Mouse (Mus musculus) adrenal gland, postnatal 4 days (tissue): ENCODE measurements at regions not wholly inside any gene's neighbourhood (a gene's known extent, or its start where the extent isn't known, plus 50 kb on each side); places are given as distances from the start of the nearest gene placed in this dataset.
"Not testable (repeated sequence)": the region's sequence is repeated elsewhere in the genome, so short reads cannot be mapped to it uniquely, and the experiment has no call there.

ENCODE experiments used
- DNase-seq, 2 experiments: peaks; one replicate each; pipeline ENCODE4 v3.0.0; 2021 to 2022; ENCODE audit warnings: low spot score in 2 of 2, mixed read lengths in 2 of 2

DNA sequence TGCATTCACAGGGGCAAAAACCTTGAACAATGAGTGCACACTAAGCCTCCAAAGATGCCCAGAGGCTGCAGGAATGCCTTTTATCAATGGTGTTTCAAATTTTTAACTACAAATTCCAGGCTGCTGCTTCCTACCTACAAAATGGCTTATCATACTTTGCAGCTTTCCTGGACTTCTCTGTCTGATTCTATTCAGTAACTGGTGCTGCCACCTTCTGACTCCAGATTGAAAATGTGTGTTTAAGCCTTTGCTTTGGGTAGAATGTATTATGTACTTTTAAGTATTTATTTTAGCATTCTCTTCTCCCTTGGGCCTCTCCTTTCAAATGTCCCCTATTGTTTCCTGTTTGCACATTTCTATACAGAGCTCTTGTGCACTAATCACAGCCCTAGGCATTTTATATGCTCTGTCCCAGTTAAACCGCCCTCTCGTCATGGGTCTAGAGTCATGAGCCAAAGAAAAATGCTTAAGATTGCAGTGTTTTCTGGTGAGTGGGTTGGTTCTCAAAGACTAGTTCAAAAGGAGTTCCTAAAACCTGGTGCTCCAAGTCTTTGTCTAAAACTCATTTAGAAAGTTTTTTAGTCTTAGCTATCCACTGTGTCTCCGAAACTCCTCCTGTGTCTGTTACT lies 472.3 kb upstream of the Dpp10 start:
- no peak for DNase-seq

DNA sequence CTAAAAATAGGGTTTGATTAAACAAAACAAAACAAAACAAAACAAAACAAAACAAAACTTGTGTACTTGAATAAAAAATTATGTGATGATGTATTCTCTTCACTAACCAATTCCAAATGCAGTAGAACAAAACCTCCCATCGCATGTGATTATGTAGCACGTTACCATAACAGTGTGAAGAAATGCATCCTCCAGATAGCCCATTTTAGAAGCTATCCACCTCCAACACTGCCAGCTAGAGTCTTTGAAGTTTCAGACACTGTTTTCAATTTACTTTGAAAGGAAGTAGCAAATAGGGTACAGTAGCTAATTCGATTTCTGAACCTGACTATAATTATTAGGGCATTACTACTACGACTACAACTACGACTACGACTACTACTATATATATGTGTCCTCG lies 465.1 kb upstream of the Dpp10 start:
- no peak for DNase-seq

- DNase-seq = no peak
Observed at GRCm38 (mm10) chr1:124488456-124488855, 443.1 kb upstream of the Dpp10 start.

GRCm38 (mm10) chr1:124487965-124488364 lies 442.6 kb upstream of the Dpp10 start:
- no peak for DNase-seq

- peak in 1 of 2 experiments; percentile 3 for DNase-seq
Observed at GRCm38 (mm10) chr1:124450128-124450527, 404.8 kb upstream of the Dpp10 start.

DNA sequence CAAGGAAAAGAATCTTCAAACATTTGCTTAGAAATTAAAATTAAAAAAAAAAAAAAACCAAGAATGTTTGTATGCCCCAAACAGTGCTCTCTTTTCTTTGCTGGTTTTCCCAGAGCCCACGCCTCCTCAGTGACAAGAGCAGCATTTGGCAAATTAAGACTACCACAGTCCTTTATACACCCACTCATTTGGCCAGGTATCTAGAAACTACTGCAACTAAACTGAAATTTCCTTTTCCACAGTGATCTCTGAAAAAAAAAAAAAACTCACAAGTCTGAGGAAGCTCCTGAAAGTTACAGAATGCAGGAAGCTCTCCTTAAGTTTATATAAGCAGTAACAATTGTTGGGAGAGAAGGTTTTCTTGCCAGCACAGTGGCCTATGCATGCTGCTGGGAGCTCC lies 394.2 kb upstream of the Dpp10 start:
- no peak for DNase-seq

DNA sequence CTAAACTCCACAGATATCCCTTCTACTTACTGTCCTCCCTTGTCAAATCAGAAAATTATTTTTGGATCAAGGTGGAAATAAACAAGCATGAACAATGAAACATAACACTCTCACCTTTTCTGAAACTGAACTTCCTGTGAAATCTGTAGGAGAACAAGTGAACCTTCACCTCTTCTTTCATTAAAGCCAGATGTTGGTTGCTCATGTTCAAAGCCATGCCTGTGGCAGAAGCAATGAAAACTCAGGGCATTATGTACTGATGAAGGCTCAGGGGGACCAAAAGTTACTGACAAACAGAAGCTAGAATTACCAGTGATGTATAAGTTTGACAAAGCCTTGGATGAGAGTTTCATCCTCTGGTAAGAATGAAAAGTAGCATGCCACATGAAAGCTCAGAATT lies 390.5 kb upstream of the Dpp10 start:
- DNase-seq = no peak

GRCm38 (mm10) chr1:124429583-124429982 lies 384.2 kb upstream of the Dpp10 start:
- no peak for DNase-seq

- DNase-seq = no peak
Observed at GRCm38 (mm10) chr1:124416762-124417161, 371.4 kb upstream of the Dpp10 start.

DNA sequence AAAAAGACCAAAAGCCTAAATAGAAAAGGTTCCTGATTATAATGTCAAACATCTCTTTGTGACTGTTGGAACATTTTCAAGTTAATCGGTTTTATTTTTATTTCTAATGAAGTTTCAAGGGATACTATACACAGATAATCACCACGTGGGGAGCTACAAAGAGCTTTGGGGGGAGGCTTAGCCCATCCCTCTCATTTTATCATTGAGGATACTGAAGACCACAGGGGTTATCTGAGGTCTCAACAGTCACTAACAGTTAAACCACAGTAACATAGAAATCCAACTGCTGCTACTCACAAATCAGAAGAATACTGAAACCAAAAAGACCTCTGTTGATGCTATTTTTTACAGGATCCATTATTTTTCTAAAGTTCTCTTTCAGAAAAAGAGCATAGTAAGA lies 364.9 kb upstream of the Dpp10 start:
- no peak for DNase-seq

GRCm38 (mm10) chr1:124409781-124410180 lies 364.4 kb upstream of the Dpp10 start:
- no peak for DNase-seq

DNA sequence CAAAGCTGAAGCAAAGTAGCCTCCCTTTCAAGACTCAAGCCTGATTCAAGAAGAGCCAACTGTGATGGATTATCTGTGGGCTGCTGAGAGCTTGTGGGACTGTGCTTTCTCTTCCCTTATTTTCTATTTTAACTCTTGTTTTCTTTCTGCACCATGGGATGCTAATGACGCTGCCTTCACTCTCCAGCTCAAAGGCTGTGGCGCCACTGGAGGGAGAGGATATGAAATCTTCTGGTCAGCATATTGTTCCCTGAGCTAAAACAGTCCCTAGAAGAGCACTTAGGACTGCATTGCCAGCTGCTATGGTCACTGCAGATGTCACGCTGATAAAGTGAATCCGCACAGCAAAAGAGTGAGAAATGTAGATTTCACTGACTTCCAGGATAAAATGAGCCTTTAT lies 324.2 kb upstream of the Dpp10 start:
- DNase-seq = no peak

DNA sequence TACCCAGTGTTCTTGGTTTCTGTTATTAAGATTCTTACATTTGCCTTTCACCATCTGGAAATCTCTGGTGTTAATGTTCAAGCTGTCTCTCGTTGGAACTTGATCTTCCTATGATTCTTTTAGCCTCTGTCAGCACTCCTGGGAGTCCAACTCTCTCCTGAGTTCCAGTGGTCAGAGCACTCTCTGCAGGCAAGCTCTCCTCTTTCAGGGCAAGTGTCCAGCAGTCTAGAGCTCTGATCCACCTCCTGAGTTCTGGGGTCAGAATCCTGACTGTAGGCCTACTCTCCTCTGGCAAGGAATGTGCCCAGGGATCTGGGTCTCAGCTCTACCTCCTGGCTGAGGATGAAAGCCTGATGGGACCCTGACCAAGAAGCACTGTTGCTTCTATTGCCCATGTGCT lies 303.1 kb upstream of the Dpp10 start:
- DNase-seq = not testable (repeated sequence)

- DNase-seq = no peak
Observed at GRCm38 (mm10) chr1:124339444-124339843, 294.1 kb upstream of the Dpp10 start.

- no peak for DNase-seq
Observed at GRCm38 (mm10) chr1:124338648-124339047, 293.3 kb upstream of the Dpp10 start.

- no peak for DNase-seq
Observed at GRCm38 (mm10) chr1:124332294-124332693, 286.9 kb upstream of the Dpp10 start.
